Mouse (Mus musculus): ENCODE data around the gene Mpv17l2.

- TF ChIP-seq CTCF (conservative IDR thresholded peaks at IDR 0.05; ENCODE audit: low read length): peak; percentile 67
- no peak for TF ChIP-seq POU5F1 (IDR thresholded peaks at IDR 0.05; ENCODE audit: borderline replicate concordance, low read length)
- TF ChIP-seq NANOG (IDR thresholded peaks at IDR 0.05; ENCODE audit: borderline replicate concordance, low read length): no peak
These were observed 40.0 kb downstream of the Mpv17l2 start for GRCm38 (mm10) chr8:70720739-70721138.

Data from E14TG2a.4 (cell line).